Mouse (Mus musculus) CD4-positive helper T cell, adult 2 months (primary cell): ENCODE data around the gene 4930442H23Rik.
A peak's percentile ranks its signal among the peaks of the same experiment; 100 is the strongest.
"Not testable (repeated sequence)": the region's sequence is repeated elsewhere in the genome, so short reads cannot be mapped to it uniquely, and the experiment has no call there.

Experiments used
- DNase-seq: peaks from one replicate; pipeline ENCODE4 v3.0.0-alpha.2; 2012; ENCODE audit warnings: low read depth, missing footprints, low spot score

Gene 4930442H23Rik

GRCm38 (mm10) chr10:81183805-81184204 is at the start of gene 4930442H23Rik:
Gene 4930442H23Rik (minus strand): TSS chr10:81183849.
- no peak for DNase-seq

DNA sequence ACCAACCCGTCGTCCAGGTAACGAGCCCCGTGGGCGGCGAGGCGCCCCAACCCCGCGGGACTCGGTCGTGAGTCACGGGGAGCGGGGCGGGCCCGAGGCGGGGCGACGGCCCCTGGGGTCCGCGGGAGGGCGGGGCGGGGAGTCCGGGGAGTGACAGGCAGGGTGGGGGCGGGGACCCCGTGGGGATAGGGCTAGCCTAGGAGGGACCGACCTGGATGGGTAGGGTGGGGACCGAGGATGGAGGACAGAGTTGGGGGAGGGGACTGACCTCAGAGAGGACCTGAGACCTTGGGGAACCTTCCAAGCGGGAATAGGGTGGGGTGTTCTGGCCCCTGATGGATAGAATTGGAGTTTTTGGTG is 49.6 kb upstream of the 4930442H23Rik start:
- DNase-seq: no peak

DNA sequence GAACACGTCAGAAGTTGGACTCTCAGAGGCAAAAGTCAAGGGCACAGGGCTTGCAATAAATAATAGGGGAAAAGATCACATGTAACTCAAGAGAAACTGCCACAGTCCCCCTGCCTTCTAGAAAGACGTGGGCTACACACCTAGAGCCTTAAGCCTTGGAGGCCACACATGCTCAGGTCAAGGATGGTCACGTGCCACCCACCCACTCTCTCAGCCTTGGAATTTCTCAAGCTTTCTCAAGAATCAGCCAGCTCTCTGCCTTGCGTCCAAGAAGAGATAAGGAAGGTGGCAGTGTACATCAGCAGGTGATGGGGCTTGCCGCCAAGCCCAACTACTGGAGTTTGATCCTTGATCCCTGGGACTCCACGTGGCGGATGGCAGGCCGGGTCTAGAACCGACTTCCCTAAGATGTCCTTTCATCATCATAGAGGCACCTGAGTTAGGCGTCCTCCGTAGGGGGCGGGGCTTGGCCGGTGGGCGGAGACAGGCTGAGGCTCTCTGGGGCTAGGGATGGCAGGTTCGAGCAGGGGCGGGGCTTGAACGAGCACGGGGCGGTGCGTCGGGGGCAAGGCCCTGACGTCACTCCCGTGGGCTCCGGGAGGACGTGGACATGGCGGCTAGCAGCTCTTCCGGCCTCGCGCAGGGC is 49.1 kb upstream of the 4930442H23Rik start, which contains the start of gene Zfr2:
Zfr2 (plus strand) TSS at position 576 of the 646 bp plus-strand sequence.
- peak; percentile 97 for DNase-seq

DNA sequence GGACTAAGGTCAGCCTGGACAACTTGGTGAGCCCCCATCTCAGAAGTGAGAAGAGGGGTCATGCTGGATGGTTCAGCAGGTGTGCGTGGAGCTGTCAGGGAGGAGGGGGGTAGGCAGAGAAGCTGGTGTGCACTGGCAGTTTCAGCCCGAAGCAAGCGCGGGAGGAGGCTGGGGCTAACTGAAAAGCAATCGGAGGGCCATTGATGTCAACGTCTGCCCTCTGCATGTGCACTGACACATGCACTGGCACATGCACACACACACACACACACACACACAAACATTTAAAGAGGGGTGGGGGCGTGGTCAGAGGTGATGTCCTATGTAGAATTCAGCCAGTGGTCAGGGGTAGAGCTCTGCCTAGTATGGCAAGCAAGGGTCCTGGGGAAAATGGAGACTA is 47.8 kb upstream of the 4930442H23Rik start:
- no peak for DNase-seq

GRCm38 (mm10) chr10:81230438-81231332 is 47.0 kb upstream of the 4930442H23Rik start, which contains the start of gene Atcay:
Gene Atcay (minus strand): TSS chr10:81230833.
- DNase-seq: peak; percentile 73

DNA sequence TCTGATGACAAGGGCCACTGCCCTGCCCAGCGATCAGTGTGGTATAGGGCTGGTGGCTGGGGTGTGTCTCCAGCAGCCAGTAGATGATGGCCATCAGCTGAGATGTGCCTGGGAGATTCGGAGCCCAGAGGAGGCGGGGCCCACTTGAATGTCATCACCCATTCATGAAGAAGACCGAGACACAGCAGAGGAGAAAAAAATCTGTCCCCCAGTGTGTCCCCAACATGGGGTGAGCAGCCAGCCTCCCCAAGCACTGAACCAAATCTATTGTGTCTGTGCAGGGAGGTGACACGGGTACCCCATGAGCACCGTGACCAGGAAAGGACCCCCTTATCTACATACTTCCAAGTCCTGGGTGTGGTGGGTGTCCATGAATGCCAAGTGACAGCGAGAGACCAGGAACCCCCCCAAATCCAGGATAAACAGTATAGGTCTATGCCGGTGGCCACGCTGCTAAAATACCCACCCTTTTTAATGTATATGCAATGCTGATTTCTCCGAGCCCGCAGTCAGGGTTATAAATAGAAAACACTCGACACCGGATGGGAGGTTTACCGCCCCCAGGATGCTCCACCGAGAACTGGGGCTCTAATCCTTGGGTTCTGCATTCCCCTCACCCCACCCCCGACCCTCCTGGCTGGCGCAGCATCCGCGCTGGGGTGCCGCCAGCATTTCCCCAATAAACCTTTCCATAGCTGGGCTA is 46.2 kb upstream of the 4930442H23Rik start:
- peak; percentile 58 for DNase-seq

GRCm38 (mm10) chr10:81223731-81224130 is 40.1 kb upstream of the 4930442H23Rik start:
- DNase-seq: not testable (repeated sequence)

DNA sequence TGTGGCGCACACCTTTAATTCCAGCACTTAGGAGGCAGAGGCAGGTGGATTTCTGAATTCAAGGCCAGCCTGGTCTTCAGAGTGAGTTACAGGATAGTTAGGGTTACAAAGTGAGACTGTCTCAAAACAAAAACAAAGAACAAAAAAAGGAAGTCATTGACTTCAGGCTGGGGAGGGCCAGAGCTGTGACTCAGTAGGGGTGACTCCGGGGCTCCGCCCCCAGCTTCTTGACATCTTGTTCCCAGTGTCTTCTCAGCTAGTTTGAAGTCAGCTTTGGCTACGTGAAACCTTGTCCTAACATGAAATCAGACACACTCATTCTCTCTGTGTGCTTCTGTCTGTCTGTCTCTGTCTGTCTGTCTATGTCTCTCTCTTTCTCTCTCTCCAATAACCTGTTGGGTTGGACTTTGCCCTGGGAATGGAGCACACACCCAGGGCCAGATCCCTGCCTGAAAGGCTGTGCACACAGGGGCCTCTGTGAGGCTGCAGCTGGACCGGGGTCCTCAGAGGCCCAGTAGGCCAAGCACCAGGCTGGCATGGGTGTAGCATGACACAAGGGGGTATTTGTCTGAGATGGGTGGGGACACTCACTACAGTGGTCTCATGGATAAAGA is 37.9 kb upstream of the 4930442H23Rik start:
- no peak for DNase-seq

DNA sequence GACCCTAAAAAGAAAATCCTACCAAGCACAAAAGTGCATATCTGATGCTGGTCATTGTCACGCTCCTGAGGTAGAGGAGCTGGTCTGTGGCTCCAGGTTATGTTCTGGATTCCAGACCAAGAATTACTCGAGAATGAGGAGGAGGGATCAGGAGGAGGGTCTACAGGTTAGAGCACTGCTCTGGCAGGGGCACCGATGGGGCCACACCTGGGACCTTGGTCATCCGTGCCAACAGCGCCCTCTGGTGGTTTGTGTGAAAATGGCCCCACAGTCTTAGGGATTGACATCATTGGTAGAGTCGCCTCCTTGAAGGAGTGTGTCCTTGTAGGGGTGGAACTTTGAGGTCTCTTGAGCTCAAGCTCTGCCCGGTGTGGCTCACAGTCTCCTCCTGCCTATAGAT is 34.3 kb upstream of the 4930442H23Rik start:
- peak; percentile 73 for DNase-seq

GRCm38 (mm10) chr10:81217267-81217666 is 33.6 kb upstream of the 4930442H23Rik start:
- DNase-seq: peak; percentile 59

DNA sequence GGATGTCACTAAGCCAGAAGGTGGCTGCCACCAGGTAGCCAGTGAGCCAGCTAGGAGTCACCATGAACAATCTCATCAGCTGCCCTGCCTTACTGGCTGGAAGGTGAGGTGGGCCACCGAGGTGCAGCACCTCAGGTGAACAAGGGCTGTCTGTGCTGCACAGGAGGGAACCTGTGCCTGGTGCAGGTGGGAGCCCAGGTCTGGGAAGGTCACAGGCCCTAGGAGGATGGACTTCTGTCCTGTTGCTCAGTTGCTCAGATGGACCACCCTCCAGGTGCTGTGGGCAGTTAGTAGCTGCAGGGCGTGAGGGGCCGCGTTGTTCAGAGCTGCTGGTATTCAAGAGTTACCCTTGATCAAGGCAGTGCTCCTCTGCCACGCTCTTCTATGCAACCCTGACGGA is 33.2 kb upstream of the 4930442H23Rik start:
- no peak for DNase-seq

DNA sequence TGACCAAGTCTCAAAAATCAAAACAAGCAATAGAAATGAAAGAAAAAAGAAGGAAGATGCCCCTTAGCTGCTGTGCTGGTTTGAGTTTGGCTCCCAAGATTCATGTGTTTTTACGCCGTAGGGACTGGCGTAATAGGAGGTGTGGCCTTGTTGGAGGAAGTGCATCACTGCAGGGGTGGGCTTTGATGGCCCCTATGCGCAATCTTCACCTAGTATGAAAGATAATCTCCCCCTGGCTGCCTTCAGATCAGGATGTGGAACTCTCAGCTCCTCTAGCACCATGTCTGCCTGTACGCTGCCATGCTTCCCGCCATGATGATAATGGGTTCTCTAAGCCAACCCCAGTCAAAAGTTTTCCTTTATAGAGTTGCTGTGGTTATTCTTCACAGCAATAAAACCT is 32.6 kb upstream of the 4930442H23Rik start:
- no peak for DNase-seq

- no peak for DNase-seq
These were observed 26.5 kb upstream of the 4930442H23Rik start for GRCm38 (mm10) chr10:81210154-81210553.

- DNase-seq: no peak
These were observed 20.5 kb upstream of the 4930442H23Rik start for GRCm38 (mm10) chr10:81204137-81204536.

DNA sequence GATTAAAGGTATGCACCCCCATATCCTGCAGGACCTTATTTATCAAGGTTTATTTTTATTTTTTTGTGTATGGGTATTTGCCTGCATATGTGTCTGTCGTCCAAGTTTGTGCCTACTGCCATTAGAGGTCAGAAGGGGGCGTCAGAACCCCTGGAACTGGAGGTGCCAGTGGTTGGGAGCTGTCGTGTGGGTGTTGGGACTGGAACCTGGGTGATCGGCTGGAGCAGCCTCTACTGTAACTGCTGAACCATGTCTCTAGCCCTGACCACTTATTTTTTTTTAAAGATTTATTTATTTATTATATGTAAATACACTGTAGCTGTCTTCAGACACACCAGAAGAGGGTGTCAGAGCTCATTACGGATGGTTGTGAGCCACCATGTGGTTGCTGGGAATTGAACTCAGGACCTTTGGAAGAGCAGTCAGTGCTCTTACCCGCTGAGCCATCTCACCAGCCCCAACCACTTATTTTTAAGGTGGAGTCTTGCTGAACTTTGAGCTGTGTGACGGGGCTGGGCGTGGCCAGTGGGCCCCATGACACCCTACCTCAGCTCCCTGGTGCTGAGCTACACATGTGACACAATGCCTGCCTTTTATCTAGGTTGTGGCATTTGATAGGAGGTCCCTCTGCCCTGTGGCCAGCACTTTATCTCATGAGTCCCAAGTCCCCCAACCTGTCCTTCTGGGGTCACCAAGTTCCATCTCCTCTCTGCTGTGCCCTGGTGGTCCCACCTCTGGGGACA is 19.5 kb upstream of the 4930442H23Rik start:
- DNase-seq: no peak

DNA sequence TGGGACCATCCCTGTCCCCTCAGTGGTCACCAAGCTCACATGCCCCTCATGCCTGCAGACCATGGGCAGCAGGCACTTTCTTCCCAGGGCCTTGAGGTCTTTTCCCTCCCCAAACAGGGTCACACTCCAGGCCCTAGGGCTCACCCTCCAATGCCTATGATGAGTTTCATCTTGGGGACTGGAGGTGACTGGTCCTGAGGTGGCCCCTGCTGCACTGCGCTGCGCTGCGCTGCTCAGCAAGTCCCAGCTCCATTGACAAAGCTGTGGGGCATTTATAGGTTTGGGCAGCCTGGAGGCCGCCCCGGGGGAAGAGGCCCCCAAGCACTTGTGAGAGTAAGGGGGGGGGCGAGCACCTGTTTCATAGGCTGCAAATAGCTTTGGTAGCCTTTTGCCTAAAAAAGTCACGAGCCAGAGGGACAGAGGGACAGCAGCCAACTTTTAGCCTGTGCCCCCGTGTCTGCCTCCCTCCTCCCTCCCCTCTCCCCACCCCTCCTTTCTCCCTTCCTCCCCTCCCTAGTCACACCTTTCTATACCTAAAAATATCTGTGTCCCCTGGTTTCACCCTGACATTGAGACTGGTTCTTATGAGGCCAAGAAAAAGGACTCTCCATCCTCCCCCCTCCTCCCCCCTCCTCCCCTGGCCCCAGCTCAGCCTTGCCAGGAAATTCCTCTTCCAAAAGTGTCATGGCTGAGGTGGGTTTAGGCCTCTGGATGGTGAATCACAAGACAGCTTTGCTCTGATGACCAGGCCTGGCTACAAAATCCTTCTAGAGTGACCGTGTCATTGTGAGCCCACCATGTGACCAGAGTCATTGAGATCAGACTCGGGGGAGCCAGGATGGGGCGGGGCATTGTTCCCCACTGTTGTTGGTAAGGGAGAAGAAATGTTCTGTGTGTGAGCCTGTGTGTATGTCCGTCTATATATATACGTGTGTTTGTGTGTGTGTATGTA is 18.4 kb upstream of the 4930442H23Rik start, which contains the start of gene Nmrk2:
Nmrk2 (minus strand) TSS at position 245 of the 952 bp plus-strand sequence.
- DNase-seq: no peak

GRCm38 (mm10) chr10:81200605-81201287 is 17.1 kb upstream of the 4930442H23Rik start:
- no peak for DNase-seq

GRCm38 (mm10) chr10:81200141-81200540 is 16.5 kb upstream of the 4930442H23Rik start:
- no peak for DNase-seq

GRCm38 (mm10) chr10:81198990-81199389 is 15.3 kb upstream of the 4930442H23Rik start:
- no peak for DNase-seq
